Mouse (Mus musculus): Measurements from ENCODE around the gene Sema5a.

Sema5a gene

GRCm38 (mm10) chr15:32693006-32693405, 448.4 kb downstream of the Sema5a start:
- DNase-seq: no peak

DNA sequence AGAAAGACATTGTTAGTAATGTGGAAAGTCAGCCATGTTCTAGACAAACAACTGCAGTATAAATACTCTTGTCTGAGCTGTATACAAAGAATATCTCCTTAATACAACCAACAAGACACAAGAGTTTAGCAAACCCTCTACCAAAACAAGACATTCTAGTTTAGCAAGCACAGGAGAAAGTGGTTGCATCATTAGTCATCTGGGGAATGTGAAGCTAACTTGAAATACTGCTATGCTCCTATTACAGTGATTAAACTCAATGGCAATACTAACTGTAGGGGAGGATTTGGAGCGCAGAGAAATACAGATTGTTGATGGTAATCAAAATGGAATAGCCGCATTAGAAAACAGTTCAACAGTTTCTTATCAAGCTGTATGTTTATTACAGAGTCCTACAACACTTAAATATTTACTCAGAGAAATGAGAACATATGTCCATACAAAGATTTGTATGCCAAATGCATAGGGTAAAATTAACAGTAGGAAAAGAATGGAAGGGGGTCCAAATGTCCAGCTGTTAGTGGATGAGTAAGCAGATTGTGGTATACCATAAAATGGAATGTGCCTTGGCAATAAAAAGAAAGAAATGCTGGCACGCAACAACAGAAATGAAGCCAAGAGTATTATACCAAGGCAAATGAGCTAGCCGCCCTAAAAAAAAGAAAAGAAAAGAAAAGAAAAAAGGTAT, 472.8 kb downstream of the Sema5a start:
- no peak for DNase-seq

DNA sequence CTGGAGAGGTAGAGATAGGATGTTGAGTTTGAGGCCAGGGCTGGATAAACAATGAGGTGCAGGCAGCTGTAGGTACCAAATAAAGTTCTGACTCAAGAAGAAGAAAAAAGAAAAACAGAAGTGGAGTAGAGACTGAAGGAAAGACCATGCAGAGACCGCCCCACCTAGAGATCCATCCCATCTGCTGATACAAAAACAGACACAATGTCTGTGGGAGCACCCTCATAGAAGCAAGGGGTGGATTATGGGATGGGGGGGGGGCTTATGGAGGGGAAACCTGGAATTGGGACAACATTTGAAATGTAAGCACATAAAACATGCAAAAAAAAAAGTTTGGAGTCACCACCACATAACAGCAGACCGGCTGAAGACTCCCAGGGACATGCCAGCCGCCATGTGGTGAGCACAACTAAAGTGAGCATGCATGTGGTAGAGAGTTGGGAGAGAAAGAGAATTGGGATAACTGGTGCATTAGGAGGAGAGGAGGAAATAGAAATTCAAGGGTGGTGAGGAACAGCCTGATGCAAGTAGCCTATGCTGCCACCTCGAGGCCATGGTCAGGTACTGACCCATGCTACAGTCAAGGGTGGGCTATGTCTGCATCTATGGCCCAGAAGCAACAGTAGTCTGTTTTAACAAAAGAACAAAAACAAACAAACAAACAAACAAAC, 473.8 kb downstream of the Sema5a start:
- peak; percentile 47 for DNase-seq

DNA sequence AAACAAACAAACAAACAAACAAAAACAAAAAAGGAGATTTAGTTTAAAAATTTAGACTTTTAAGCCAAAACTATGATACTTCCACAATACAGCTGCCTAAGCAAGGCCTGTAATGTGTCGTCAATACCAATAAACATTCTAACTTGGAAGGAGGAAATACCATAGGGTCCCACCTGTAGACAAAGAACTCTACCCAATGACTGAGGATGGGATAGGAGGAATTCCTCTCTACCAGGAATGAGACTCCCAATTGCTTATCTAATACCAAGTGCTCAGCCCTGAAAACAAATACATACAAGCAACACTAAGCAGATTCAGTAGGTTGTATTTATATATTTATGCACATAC, 474.3 kb downstream of the Sema5a start:
- no peak for DNase-seq

GRCm38 (mm10) chr15:32730839-32731238, 486.2 kb downstream of the Sema5a start:
- DNase-seq: peak; percentile 41
